Mouse (Mus musculus) limb, embryonic 11.5 days (tissue): ENCODE data around the gene Gm11115. TPM values are rescaled to one million over a fixed set of nuclear protein-coding genes. Genes with fewer than 3 reads are reported as not detected.

Source experiments
- ATAC-seq: fragments of 200-750 bp; cut with Nextera tagmentation; 2 replicates; pipeline ENCODE4 v1.8.0; 2017; ENCODE audit warnings: low read depth; ENCODE audit not compliant: insufficient number of reproducible peaks, low FRiP score, low TSS enrichment
- DNase-seq: peaks from one replicate; pipeline ENCODE4 v3.0.0-alpha.2; 2015; ENCODE audit warnings: low spot score
- H3K27ac ChIP-seq: fragments of 300-500 bp; sonication (generic); replicated peaks from 2 replicates; pipeline ENCODE4 v1.5.1; 2014; ENCODE audit warnings: low read depth, mild to moderate bottlenecking, low read length
- H3K27me3 ChIP-seq: fragments of 300-500 bp; sonication (generic); 2 replicates; pipeline ENCODE4 v1.6.1; 2014; ENCODE audit warnings: mild to moderate bottlenecking, low read length, mixed read lengths; ENCODE audit not compliant: control insufficient read depth, insufficient read depth
- H3K36me3 ChIP-seq: fragments of 300-500 bp; sonication (generic); 2 replicates; pipeline ENCODE4 v1.6.1; 2014; ENCODE audit warnings: mild to moderate bottlenecking, low read length, moderate library complexity, mixed read lengths; ENCODE audit not compliant: control insufficient read depth, insufficient read depth
- H3K4me1 ChIP-seq: fragments of 300-500 bp; sonication (generic); 2 replicates; pipeline ENCODE4 v1.6.1; 2014; ENCODE audit warnings: low read length, mixed read lengths; ENCODE audit not compliant: control insufficient read depth, insufficient read depth
- H3K4me2 ChIP-seq: fragments of 300-500 bp; sonication (generic); 2 replicates; pipeline ENCODE4 v1.6.1; 2014; ENCODE audit warnings: low read depth, mild to moderate bottlenecking, moderate library complexity; ENCODE audit not compliant: severe bottlenecking
- H3K4me3 ChIP-seq: fragments of 300-500 bp; sonication (generic); 2 replicates; pipeline ENCODE4 v1.5.1; 2014; ENCODE audit warnings: low read depth, low read length
- H3K9ac ChIP-seq: fragments of 300-500 bp; sonication (generic); 2 replicates; pipeline ENCODE4 v1.6.1; 2014; ENCODE audit warnings: mild to moderate bottlenecking, low read length
- H3K9me3 ChIP-seq: fragments of 300-500 bp; sonication (generic); 2 replicates; pipeline ENCODE4 v1.6.1; 2016; ENCODE audit warnings: low read length; ENCODE audit not compliant: control insufficient read depth
- WGBS: fragments of 180-500 bp; shearing (Covaris S2); extraction: QIAGEN DNeasy Blood & Tissue Kit; methylation state at CpG from one replicate; pipeline ENCODE4 v1.1.7; 2014; 5-methylcytosine and 5-hydroxymethylcytosine counted together
- polyA plus RNA-seq: library from polyadenylated mRNA; unstranded; fragments of >200 nt; fragmentation: Nextera tagmentation; extraction: Ambion mirVana; gene quantifications from 2 replicates; pipeline ENCODE4 v1.2.1, GENCODE M21; 2014

Gene Gm11115
- polyA plus RNA-seq, result not detected in 2 replicates

DNA sequence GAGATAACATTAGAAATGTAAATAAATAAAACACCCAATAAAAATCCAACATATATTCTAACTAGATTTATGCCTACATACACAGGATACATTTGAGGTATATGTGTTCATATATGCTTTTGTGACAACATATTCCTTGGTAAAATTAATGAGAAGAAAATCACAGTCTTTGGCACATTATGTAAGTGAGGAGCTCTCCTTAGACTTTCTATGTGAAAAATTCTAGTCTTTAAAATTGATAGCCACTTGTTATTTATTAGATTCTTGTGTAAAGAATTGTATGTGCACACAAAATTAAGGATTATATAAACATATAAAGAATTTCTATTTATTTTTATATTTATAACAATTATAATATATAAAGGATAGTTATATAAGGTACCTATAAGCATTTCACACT, at the start of gene Gm11115:
Gm11115 (minus strand) TSS at position 101 of the 400 bp plus-strand sequence.
- Histone ChIP-seq H3K36me3 (no peaks in the 10 kb centered on the region), H3K4me1 (no peaks in the 10 kb centered on the region), H3K4me2 (no peak within 1 kb of the TSS), H3K9ac (no peak within 1 kb of the TSS), H3K27me3 (no peaks in the 10 kb centered on the region), H3K9me3 (no peaks in the 10 kb centered on the region), H3K4me3 (no peak within 1 kb of the TSS), H3K27ac (no peak within 1 kb of the TSS)
- DNase-seq, result no peak
- no peak for ATAC-seq

DNA sequence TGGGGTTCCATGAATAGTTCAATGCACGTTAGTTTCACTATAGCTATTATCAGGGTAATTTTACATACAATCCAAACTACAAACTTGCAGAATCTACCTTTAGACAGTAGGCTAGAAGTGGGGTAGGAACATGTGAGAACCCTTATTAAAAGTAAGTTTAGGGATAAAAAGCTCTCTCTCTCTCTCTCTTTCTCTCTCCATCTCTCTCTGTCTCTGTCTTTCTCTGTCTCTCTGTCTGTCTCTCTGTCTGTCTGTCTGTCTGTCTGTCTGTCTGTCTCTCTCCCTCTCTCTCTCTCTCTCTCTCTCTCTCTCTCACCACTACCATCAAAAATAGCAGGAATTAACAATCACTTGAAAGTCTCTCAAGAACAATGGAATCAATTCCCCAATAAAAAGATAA, 42.5 kb downstream of the Gm11115 start, which contains the start of gene Gm11116:
Gm11116 (minus strand) TSS at position 101 of the 400 bp plus-strand sequence.
- no peaks in the 10 kb centered on the region for H3K36me3 ChIP-seq
- DNase-seq (no peak), ATAC-seq (no peak)
- H3K9me3 ChIP-seq, result no peaks in the 10 kb centered on the region
- no peak within 1 kb of the TSS for H3K4me2 ChIP-seq
- no peak within 1 kb of the TSS for H3K9ac ChIP-seq
- 84% methylated on average over 1 of the region's 1 CpGs for WGBS
- no peaks in the 10 kb centered on the region for H3K27me3 ChIP-seq
- no peak within 1 kb of the TSS for H3K27ac ChIP-seq
- no peak within 1 kb of the TSS for H3K4me3 ChIP-seq
- no peaks in the 10 kb centered on the region for H3K4me1 ChIP-seq

Other genes starting within 250 kb of the Gm11115 start
- not detected in 2 replicates for gene Csn3, start 228.5 kb downstream of the Gm11115 start, polyA plus RNA-seq
- gene 2310003L06Rik, start 184.6 kb downstream of the Gm11115 start, polyA plus RNA-seq, result not detected in 2 replicates
- not detected in 2 replicates for gene Gm28434, start 184.6 kb downstream of the Gm11115 start, polyA plus RNA-seq
- not detected in 2 replicates for gene Cabs1, start 174.7 kb downstream of the Gm11115 start, polyA plus RNA-seq
- gene Smr3a, start 151.6 kb downstream of the Gm11115 start, polyA plus RNA-seq, result not detected in 2 replicates
- not detected in 2 replicates for gene Smr2, start 67.5 kb downstream of the Gm11115 start, polyA plus RNA-seq
- gene Gm11116, start 42.6 kb downstream of the Gm11115 start, polyA plus RNA-seq, result not detected in 2 replicates
- gene Gm7714, start 114.8 kb upstream of the Gm11115 start, polyA plus RNA-seq, result not detected in 2 replicates
- gene Prol1, start 163.2 kb upstream of the Gm11115 start, polyA plus RNA-seq, result not detected in 2 replicates
- not detected in 2 replicates for gene Amtn, start 222.0 kb upstream of the Gm11115 start, polyA plus RNA-seq